Mouse (Mus musculus) stomach, postnatal 0 days (tissue): Measurements from ENCODE around the gene Amer1.

Experiments
- CTCF ChIP-seq: IDR thresholded peaks from 2 replicates; pipeline ENCODE4 v1.5.1; 2016; ENCODE audit warnings: antibody characterized with exemption, low read depth, mild to moderate bottlenecking, moderate library complexity
- EP300 ChIP-seq: optimal IDR thresholded peaks from 2 replicates; pipeline ENCODE3; 2016; ENCODE audit warnings: antibody characterized with exemption

DNA sequence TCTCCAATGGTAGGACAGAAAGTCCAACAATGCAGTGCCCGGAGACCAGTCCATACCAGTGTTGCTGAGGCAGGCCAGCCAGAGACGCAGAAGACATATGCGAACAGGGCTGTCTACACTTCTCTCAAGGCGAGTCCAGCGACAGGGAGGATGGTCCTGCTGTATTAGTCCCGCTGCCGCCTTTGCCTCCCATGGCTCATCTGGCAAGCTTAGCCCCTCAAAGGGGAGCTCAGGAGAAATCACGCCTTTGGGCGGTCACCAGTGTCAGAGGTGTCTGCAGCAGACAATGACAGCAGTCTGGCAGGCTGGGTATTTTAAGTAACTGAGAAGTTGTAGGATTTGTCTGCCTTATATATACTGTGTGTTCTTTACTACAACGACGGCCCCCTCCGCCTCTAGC lies 1.3 kb downstream of the Amer1 start:
- TF ChIP-seq CTCF (no peak), EP300 (no peak)
